Mouse (Mus musculus) layer of hippocampus, postnatal 14 days (tissue): ENCODE data around the gene Atg7. TPM values are rescaled to one million over a fixed set of nuclear protein-coding genes. Genes with fewer than 3 reads are reported as not detected.
"Not testable (repeated sequence)": the region's sequence is repeated elsewhere in the genome, so short reads cannot be mapped to it uniquely, and the experiment has no call there.

ENCODE experiments used
- DNase-seq, 2 experiments: peaks; one replicate each; pipeline ENCODE4 v3.0.0; 2021 to 2022; ENCODE audit warnings: low spot score in 2 of 2, mixed read lengths in 1 of 2
- total RNA-seq, 2 experiments: library from RNA; stranded (reverse); gene quantifications; 2 replicates each; pipeline ENCODE4 v1.2.3; 2021

The Atg7 gene
- total RNA-seq, 2 experiments from 2014 or later: 21.0 to 27.7 TPM

DNA sequence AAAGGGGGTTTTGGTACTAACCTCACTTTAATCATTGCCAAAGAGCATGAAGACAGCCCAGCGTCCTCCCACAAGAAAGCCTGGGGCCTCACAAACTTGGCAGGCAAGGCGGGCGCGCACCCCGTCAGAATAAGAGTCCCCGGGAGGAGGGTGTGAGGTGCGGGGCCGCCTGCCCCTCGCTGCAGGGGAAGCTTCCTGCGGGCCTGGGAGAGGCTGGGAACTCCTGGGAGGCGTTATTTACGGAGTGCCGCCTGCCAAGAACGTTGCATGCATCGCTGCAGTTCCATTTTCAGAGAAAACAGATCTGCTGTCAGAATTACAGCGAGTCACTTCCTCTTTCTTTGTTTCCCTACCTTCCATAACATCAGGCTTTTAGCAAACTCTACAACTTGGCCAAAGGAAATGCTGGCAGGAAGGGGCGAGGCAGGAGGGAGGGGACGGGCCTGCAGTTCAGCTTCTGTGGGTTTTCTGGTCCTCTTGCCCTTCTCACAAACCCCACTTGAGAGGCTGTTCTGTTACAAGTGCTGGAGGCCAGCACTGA lies 232.2 kb downstream of the Atg7 start:
- peak; percentile 93 to 94 for DNase-seq

DNA sequence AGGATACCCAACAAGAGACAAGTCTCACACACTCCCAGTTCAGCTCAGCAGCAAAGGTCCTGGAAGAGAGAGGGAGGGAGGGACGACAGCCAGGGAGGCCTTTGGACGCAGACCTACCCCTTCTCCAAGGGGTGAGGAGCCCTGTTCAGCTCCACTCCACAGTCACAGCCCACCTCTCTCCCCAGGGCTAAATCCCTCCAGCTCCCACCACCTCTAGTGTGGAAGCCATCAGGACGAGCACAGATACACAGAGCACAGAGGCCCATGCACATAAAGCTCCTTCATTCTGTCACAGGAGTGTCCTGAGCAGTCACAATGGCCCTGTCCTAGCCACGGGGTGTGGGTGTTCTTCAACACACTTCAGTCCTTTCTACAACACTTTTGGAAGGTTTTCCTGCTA lies 233.1 kb downstream of the Atg7 start:
- no peak for DNase-seq

DNA sequence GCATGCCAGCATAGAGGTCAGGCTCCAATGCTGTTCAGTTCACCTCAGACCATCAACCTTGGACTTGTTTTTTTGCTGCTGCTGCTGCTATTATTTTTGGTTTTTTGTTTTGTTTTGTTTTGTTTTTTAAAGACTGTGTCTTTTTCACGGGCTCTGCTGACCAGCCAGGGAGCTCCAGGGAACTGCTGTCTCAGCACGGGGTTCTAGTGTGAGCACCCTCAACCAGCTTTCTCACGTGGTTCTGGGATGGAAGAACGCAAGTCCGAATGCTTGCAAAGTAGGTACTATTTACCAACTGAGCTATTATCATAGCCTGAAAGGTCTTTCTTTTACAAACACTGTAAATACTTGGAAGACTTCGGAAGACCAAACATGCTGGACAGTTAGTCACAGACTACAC lies 233.6 kb downstream of the Atg7 start:
- DNase-seq: no peak

DNA sequence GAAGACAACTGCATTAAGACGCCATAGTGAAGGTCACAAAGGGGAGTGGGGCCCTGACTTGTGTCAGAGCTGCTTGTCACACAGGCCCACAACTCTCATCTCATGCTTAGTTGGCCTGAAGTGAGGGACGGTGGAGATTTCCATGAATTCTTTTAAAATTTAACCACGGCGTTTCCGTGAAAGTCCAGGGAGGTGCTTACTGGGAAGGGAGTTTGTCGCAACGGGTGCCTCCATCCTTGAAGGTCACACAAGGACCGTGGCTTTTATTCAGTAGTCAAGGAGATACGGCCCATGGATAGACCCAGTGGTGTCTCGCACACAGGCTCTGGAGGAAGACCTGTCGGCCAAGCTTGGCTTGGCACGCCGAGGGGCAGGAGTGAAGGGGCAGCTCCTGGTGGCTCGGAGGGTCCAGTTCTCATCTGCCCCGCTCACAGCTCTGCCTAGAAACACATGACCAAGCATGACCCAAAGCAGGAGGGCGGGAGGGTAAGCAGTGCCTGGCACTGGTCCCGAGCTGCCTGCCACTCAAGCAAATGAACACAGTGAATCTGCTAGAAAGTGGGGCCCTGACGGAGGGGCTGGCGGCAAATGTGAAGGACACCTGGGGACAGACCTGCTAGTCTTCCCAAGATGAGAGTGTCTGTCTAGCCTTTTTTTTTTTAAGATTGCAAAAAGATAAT lies 236.1 kb downstream of the Atg7 start:
- no peak for DNase-seq

DNA sequence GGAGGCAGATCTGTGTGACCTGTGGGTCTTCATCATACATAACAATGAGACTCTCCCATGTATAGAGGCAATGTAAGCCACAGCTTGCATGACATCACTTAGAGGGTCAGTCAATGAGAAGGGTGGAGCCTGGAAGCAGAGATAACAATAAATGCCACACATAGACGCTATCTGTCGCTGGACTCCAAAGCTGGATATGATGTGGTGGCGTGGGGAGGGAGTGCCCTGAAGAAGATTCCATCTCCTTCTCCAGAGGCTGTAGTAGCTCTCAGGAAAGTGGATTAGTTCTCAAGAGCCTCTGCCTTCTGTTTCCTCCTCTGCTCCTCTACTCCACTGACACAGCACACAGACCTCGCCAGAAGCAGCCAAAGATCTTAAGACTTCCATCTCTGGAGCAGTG lies 237.9 kb downstream of the Atg7 start:
- DNase-seq: no peak

DNA sequence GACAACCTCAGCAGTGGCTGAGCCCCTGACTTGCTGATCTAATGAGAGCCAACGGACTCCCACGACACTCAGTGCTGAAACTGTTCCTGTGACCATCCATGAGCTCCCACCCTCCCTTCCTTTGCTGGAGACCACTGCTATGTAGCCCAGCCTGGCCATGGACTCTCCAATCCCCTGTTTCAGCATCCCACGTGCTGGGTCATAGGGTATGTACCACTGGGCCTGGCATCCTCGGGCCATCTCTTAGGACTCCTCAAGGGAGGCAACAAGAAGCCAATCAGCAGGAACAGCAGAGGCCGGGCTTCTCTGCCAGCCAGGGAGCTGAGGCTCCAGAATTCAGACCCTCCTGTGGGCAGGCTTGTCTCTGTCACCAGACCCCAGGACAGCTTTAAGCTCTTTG lies 239.3 kb downstream of the Atg7 start:
- DNase-seq: no peak

DNA sequence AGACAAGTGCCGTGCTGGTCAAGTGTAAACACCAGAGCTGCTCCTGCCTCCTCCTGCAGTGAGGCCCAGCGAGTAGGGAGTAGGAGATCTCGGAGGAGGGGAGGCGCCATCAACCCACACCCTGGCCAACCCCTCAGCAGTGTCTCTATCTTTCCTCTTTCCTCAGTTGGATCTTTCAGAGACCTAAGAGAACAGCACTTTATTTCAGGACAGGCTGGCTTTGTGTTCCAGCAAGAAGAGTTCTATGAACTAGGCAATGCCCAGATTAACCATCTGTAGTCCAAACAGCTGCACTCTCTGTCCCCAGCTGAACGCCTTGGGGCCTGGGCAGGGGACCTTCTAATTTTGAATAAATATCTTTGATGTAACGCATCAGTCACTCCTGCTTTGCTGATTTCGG lies 239.8 kb downstream of the Atg7 start:
- DNase-seq: no peak

DNA sequence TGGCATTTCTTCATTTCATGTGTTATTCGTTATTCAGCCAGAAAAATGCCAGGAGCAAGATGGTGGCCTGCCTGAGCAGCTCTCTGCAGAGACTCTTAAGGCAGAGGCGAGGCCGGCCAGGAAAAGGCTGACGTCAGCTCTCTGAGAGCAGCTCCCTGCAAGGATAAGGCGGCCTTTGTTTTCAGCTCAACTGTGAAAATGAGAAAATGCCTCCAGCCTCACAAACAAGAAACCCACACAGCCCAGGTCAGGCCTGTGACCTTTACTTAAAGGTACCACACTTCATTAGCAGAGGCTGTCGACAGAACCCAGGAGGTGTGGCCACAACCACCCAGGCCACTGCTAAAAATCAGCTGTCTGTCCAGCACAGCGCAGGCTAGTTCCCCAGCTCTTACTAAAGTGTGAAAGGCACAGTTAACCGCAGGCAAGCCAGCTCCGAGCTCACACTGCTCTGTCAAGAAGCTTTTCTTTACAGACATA lies 240.4 kb downstream of the Atg7 start:
- DNase-seq: peak; percentile 65 to 84

DNA sequence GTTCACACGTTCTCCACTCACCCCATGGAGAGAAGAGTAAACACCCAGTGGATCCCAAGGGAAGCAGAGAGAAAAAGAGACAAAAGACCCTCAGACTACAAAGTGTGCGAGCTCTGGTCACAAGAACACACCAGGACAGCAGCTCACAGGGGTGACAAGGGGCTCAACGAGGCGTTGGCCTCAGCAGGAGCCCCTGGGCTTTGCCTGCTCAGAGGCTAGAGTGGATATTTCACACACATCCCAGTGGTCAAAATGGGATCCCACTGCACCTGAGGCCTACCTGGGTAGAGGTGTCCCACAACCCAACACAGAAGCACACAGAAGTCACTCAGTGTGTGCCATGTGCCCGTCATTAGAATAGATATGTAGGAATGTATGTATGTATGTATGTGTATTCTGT lies 242.2 kb downstream of the Atg7 start:
- DNase-seq: no peak

DNA sequence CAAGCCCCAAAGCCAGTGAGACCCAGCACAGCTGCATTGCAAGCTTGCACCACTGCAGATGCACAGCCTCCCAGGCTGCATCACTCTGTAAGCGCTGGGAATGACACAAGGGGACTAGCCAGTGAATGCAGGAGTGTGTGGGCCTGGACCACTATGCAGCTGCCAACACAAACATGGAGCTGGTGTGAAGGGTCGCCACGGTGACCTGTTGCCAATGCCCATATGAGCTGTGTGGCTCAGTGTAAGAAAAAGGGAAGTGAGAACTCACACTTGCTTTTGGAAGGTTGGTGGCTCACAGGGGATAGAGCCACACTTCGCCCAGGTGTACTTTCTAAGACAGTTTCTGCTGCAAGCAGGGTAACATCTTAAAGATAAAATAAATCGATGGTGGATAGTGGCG lies 243.1 kb downstream of the Atg7 start:
- no peak for DNase-seq

DNA sequence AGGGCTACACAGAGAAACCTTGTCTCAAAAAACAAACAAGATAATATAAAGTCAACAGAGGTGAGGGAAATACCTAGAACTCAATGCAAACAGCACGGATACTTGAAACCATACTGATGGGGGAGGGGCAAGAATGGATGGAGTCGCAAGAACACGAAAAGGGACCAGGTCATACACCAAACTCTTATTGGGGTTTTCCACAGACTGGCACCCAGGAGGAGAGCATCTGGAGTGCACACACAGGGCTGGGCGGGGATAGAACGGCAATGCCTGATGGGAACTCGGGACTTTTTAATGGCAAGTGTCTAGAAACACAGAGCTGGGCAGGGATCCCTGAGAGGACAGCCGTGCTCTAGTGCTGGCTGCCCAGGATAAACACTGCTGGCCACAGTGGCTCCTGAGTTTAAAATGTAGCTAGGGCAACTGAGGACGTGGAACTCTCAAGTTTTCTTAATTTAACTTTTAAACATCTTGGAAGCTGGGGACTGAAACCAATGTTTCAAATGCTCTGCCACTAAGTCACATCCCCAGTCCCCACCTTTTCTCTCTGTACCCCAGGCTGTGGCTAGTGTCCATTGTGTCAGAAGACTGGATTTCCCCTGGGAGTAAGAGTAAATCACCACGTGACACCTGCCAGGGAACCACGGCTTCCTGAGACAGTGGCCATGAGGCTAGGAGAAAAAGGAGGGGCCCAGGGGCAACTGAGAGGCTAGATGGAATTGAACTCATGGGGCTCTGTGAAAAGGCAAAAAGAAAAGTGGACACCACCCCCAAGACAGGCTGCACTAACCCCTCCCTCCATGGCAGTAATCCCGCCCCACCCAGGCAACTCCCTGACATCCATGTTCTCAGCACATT lies 243.8 kb downstream of the Atg7 start:
- DNase-seq: no peak

DNA sequence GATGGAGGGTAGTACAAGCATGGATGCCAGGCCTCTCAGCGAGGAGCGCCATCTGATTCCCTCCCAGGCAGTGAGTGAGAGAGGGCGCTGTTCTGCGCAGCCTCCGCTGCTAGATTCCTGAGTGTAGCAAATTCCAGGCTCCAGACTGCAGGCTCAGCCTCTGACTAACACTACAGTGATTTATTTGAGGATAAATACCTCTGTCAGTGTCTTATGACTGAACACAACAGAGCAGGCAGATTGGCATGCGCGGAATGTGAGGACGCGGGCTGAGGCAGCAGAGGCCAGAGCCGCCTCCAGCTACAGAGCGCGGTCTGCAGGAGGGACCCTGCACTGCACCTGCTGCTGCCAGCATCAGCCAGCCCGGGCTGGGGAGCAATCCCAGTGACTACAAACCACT lies 246.0 kb downstream of the Atg7 start:
- DNase-seq: peak; percentile 67 to 72

DNA sequence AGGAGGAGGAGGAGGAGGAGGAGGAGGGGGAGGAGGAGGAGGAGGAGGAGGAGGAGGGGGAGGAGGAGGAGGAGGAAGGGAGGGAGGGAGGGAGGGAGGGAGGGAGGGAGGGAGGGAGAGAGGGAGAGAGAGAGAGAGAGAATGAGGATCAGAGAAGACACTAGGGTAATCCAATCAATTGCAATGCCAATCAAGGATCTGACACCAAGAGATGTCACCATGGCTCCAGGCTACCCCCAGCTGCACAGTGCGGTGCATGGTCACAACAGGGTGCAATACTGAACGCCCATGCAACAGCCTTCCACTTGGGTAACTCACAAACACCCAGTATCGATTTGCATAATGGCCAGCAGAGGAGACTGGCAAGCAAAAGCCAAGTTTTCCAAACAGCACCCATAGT lies 247.1 kb downstream of the Atg7 start:
- DNase-seq: not testable (repeated sequence)

DNA sequence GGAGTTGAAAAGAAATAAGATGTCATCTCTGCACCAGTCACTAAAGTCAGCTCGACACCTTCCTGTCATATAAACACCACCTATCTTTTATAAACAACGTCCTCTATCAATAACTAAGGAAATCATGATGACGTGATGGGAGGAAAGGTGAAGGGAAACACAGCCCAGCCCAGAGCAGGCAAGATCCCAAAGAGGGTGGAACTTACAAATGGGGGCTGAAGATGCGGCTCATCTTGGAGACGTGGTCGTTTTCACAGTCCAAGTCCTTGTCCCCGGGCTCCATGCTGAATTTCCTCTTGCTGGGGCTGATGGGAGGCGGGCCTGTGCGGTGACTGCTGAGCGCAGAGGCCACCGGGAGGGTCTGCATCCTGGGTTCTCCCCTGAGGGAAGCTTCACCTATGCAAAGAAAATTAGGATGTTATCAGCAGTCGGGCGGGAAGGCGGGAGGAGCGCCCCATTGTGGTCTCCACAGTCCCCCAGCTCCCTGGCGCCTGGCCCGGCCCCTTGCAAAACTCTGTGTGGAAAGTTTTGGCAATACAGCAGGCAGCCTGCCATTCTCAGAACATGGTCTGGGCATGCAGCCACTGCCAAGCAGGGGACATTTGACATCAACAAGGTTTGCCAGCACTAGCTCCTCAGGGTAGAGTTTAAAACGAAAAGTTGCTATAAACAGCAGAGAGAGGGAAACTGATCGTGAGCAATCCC lies 247.7 kb downstream of the Atg7 start:
- peak; percentile 78 to 93 for DNase-seq

DNA sequence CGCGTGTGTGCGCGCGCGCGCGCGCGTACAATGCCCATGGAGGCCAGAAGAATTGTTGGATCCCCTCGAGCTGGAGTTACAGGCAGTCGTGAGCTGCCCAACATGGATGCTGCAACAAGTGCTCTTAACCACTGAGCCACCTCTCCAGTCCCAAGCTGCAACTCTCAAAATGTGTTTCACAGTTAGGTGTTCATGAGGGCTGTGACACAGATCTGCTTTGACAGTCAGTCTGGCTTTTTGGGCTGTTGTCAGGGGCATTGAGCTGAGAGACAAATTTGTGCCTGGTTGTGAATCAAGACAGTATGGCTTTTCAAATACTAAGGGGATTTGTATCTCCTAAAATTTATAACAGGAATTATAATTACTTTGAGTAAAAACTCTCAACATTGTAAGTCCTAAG lies 248.4 kb downstream of the Atg7 start:
- DNase-seq: no peak

DNA sequence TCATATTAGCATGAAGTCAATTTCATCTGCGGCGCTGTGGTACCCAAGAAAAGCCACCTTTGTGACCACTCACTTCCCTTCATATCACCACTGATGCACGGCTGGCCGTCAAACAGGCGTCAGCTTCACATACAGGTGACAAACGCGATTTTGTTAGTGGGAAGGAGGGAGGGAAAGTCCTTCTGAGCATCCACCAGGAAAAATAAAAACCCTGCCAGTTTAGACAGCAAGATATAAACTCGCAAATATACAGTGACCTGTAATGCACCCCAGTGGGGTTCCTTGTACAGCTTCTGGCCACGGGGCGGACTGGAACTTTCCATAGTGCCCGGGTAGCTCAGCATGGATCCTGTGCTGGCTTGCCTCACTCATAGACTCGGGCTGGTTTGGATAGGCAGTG lies 248.9 kb downstream of the Atg7 start:
- DNase-seq: no peak

DNA sequence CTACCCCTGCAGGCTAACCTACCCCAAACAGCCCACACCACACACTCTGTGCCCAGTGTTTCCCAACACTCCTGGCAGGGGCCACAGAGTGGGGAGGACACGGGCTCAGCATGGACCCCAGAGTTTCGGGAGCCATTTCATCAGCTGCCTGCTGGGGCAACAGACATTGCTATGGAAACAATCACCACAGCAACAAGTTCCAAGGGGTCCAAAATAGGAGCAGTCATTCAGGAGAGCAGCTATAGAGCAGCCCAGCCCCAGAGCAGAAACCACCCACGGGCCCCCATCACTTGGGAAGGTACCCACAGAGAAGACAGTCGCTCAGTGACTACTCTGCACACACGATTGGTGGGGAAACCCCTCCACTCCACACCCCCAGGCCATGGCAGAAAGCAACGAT lies 249.5 kb downstream of the Atg7 start:
- peak; percentile 77 to 92 for DNase-seq

DNA sequence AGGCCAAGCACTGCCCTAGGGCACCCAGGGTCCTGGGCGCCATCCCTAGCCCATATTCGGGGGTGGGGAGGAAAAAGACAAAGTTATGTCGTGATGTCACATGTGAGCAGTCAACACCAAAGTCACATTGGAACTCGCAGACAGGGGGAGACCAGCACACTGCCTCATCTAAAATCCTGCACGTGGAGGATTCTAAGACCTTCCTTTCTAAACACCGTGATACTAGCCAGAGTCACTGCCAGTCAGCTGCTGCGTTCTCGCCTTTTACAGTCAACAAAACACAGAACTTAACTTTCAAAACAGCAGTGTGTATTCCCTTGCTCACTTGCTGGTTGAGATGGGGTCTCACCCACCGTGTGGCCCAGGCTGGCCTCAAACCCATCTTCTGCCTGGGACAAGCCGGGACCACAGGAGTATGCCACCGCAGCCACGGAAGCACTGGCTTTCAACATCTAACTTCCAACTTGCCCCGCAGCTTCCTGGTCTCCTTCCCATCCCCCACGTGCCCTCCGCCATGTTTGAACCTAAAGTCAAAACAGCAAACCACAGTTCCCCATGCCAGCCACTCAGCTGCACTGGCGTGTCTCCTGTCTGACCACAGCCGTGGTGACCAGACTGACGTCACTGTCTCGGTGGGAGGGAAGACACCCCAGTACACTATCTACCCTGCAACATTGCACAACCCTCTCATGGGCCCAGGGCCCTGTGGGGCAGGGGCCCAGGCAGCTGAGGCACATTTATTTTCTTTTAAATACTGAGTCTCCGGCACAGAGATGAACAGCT lies 250.7 kb downstream of the Atg7 start:
- peak in 1 of 2 experiments; percentile 65 for DNase-seq

DNA sequence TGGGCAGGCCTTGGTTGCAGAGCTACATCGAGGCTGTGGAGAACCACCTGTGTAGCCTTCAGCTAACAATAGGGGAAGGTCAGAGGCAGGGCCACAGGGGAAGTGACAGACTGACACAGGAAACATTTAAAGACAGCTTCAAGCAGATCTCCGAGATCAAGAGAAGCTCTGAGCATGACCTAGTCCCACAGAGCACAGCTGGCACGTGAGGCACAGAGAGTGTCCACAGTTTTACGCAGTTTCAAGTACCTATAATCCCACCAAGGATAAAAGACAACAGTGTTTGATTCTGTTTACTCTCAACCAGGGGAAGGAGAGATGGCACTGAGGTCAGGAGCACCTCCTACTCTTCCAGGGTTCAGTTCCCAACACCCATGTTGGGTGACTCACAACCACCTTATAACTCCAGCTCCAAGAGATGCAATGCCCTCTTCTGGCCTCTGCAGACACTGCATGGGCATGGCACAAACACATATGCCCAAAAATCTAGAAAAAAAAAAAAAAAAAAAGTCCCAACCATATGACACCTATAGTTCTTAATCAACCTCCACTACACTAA lies 251.7 kb downstream of the Atg7 start:
- no peak for DNase-seq

DNA sequence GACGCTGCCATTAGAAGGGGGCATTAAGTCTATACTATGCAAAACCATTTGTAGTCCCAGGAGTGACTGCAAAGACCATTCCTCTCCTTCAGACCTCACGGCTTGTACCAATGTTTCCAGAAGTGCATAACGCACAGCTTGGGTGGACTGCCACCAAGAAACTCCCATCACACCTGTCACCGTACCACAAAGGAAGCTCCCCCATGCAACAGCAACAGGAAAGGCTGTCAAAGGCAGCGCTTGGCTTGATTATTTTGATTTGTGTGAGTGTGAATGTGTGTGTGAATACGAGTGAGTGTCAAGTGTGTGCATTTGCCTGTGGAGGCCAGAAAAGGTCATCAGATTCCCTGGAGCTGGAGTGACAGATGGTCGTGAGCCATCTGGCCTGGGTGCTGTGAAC lies 252.3 kb downstream of the Atg7 start:
- DNase-seq: no peak

DNA sequence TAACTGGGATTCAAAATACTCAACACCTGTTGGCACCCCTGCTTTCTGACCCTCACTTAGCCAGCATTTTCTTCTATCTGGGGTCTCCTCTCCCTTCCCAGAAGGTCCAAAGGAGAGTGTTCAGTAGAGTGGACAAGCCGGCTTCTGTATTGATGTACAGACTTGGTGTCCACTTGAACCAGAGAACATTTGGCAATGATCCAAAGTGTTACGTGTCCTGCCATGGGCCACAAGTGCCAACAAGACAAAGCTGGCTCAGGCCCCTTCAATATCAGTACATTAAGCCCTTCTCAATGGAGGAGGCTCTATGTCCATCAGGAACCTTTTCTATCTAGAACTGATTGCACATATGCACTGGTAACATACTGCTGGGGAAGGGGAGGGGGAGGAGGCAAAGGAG lies 253.4 kb downstream of the Atg7 start:
- no peak for DNase-seq
